Mouse (Mus musculus): ENCODE results near the gene B3gnt3. TPM values are rescaled to one million over a fixed set of nuclear protein-coding genes. Genes with fewer than 3 reads are reported as not detected.

The B3gnt3 gene
- polyA plus RNA-seq, 1 experiment = 5.2 TPM

DNA sequence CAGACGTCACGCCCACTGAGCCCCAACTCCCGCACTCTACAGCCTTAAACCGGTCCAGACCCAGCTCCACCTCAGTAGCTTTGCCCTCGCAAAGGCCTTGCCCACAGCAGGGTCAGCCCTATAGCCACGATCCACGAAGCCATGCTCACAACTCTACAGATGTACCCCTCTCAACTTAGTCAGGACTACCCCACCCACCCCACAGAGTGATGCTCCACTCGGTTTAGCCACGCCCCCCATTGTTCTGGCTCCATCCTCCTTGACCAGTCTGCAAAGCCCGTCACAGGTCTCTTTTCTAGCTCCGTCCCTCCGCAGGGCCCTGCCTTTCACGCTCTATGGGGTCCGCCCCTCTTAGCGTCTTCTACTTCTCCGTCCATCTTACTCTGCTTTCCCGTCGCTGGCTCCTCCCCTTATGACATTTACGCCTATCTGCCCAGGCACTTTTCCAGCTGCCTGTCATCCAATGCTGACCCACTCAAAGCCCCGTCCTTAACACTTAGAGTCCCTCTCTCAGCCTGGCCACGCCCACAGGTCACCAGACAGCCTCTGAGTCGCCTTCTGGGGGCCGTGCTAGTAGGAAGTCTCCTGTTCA is 15.3 kb downstream of the B3gnt3 start:
- peaks cover 33% of the 10 kb centered on the region for H3K36me3 ChIP-seq (ENCODE audit: control insufficient read depth, insufficient read depth, low read length)
- H3K4me1 ChIP-seq (ENCODE audit: control insufficient read depth, insufficient read depth, insufficient read length) = peaks cover 3% of the 10 kb centered on the region; the same call in 1 of the 2 replicates
- H3K27me3 ChIP-seq (ENCODE audit: control insufficient read depth, insufficient read depth, low read length) = no peaks in the 10 kb centered on the region
- no peak overlapping the region for H3K4me3 ChIP-seq (ENCODE audit: extremely low read depth, insufficient read depth, insufficient read length)
- WGBS = 89% methylated on average over 23 of the region's 23 CpGs
- TF ChIP-seq CTCF (IDR thresholded peaks at IDR 0.05; ENCODE audit: extremely low read depth, insufficient read depth, insufficient read length, insufficient replicate concordance) (no peak), POLR2A (IDR thresholded peaks at IDR 0.05; ENCODE audit: low read depth, low read length) (no peak)
- DNase-seq (ENCODE audit: low read depth in 1 of 2, low spot score in 2 of 2) = no peak
- no peak overlapping the region for H3K27ac ChIP-seq (ENCODE audit: insufficient read depth, low read length)

DNA sequence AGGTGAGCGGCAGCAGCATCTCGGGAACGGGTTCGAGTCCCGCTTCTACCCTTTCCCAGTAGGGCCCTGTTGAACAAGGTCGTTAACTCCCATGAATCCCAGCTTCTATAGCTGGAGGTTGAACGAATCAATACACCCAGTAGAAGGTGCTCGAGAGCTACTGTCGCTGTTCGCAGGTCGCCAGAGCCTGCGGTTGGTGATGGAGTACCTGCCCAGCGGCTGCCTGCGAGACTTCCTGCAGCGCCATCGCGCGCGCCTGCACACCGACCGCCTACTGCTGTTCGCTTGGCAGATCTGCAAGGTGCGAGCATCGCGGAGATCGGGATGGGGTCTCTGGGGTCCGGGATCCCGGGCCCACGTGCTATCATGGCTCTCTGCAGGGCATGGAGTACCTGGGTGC is 16.0 kb downstream of the B3gnt3 start:
- H3K36me3 ChIP-seq (ENCODE audit: control insufficient read depth, insufficient read depth, low read length) = peaks cover 38% of the 10 kb centered on the region
- H3K27ac ChIP-seq (ENCODE audit: insufficient read depth, low read length) = no peak overlapping the region
- no peaks in the 10 kb centered on the region for H3K27me3 ChIP-seq (ENCODE audit: control insufficient read depth, insufficient read depth, low read length)
- H3K4me3 ChIP-seq (ENCODE audit: extremely low read depth, insufficient read depth, insufficient read length) = no peak overlapping the region
- peaks cover 3% of the 10 kb centered on the region; the same call in 1 of the 2 replicates for H3K4me1 ChIP-seq (ENCODE audit: control insufficient read depth, insufficient read depth, insufficient read length)
- DNase-seq (ENCODE audit: low read depth in 1 of 2, low spot score in 2 of 2) = no peak
- 95% methylated on average over 29 of the region's 29 CpGs for WGBS
- TF ChIP-seq POLR2A (IDR thresholded peaks at IDR 0.05; ENCODE audit: low read depth, low read length) (no peak), CTCF (IDR thresholded peaks at IDR 0.05; ENCODE audit: extremely low read depth, insufficient read depth, insufficient read length, insufficient replicate concordance) (no peak)

DNA sequence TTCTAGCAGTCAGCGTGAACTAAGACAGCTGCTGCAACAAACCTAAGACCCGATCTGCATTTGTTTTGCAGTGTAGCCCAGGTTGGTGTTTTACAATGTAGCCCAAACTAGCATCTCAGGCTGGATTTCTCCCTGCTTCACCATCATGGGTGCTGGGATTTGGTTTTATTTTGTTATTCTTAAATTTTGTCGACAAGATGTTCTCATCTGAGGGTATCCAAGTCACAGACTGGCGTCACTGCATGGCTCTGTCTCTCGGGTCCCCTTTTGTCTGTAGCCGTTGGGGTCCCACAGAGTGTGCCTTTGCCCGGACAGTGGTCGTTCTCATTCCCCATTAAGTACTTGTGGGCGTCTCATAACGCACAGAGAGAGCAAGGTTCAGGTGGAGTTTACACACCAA is 16.9 kb downstream of the B3gnt3 start:
- no peak overlapping the region for H3K27ac ChIP-seq (ENCODE audit: insufficient read depth, low read length)
- H3K36me3 ChIP-seq (ENCODE audit: control insufficient read depth, insufficient read depth, low read length) = peaks cover 44% of the 10 kb centered on the region
- no peaks in the 10 kb centered on the region for H3K27me3 ChIP-seq (ENCODE audit: control insufficient read depth, insufficient read depth, low read length)
- WGBS = 90% methylated on average over 10 of the region's 10 CpGs
- TF ChIP-seq POLR2A (IDR thresholded peaks at IDR 0.05; ENCODE audit: low read depth, low read length) = no peak
- TF ChIP-seq CTCF (IDR thresholded peaks at IDR 0.05; ENCODE audit: extremely low read depth, insufficient read depth, insufficient read length, insufficient replicate concordance) = no peak
- peaks cover 3% of the 10 kb centered on the region; the same call in 1 of the 2 replicates for H3K4me1 ChIP-seq (ENCODE audit: control insufficient read depth, insufficient read depth, insufficient read length)
- no peak overlapping the region for H3K4me3 ChIP-seq (ENCODE audit: extremely low read depth, insufficient read depth, insufficient read length)
- no peak for DNase-seq (ENCODE audit: low read depth in 1 of 2, low spot score in 2 of 2)

- no peak for DNase-seq (ENCODE audit: low read depth in 1 of 2, low spot score in 2 of 2)
- TF ChIP-seq CTCF (IDR thresholded peaks at IDR 0.05; ENCODE audit: extremely low read depth, insufficient read depth, insufficient read length, insufficient replicate concordance) (no peak), POLR2A (IDR thresholded peaks at IDR 0.05; ENCODE audit: low read depth, low read length) (no peak)
- Histone ChIP-seq H3K4me1 (ENCODE audit: control insufficient read depth, insufficient read depth, insufficient read length) (peaks cover 4% of the 10 kb centered on the region), H3K27me3 (ENCODE audit: control insufficient read depth, insufficient read depth, low read length) (no peaks in the 10 kb centered on the region), H3K27ac (ENCODE audit: insufficient read depth, low read length) (no peak overlapping the region), H3K4me3 (ENCODE audit: extremely low read depth, insufficient read depth, insufficient read length) (no peak overlapping the region), H3K36me3 (ENCODE audit: control insufficient read depth, insufficient read depth, low read length) (peaks cover 51% of the 10 kb centered on the region)
- 95% methylated on average over 12 of the region's 12 CpGs for WGBS
Observed at GRCm38 (mm10) chr8:71682832-71683231, 18.8 kb downstream of the B3gnt3 start.

- TF ChIP-seq CTCF (IDR thresholded peaks at IDR 0.05; ENCODE audit: extremely low read depth, insufficient read depth, insufficient read length, insufficient replicate concordance) = no peak
- no peak for TF ChIP-seq POLR2A (IDR thresholded peaks at IDR 0.05; ENCODE audit: low read depth, low read length)
- H3K4me1 ChIP-seq (ENCODE audit: control insufficient read depth, insufficient read depth, insufficient read length) = peaks cover 10% of the 10 kb centered on the region
- no peaks in the 10 kb centered on the region for H3K27me3 ChIP-seq (ENCODE audit: control insufficient read depth, insufficient read depth, low read length)
- H3K27ac ChIP-seq (ENCODE audit: insufficient read depth, low read length) = no peak overlapping the region
- 90% methylated on average over 18 of the region's 18 CpGs for WGBS
- H3K36me3 ChIP-seq (ENCODE audit: control insufficient read depth, insufficient read depth, low read length) = peaks cover 51% of the 10 kb centered on the region
- H3K4me3 ChIP-seq (ENCODE audit: extremely low read depth, insufficient read depth, insufficient read length) = no peak overlapping the region
- DNase-seq (ENCODE audit: low read depth in 1 of 2, low spot score in 2 of 2) = no peak
Observed at GRCm38 (mm10) chr8:71681369-71681915, 20.1 kb downstream of the B3gnt3 start.

- TF ChIP-seq CTCF (IDR thresholded peaks at IDR 0.05; ENCODE audit: extremely low read depth, insufficient read depth, insufficient read length, insufficient replicate concordance) (no peak), POLR2A (IDR thresholded peaks at IDR 0.05; ENCODE audit: low read depth, low read length) (no peak)
- H3K36me3 ChIP-seq (ENCODE audit: control insufficient read depth, insufficient read depth, low read length) = peaks cover 41% of the 10 kb centered on the region
- peaks cover 14% of the 10 kb centered on the region for H3K4me1 ChIP-seq (ENCODE audit: control insufficient read depth, insufficient read depth, insufficient read length)
- no peaks in the 10 kb centered on the region for H3K27me3 ChIP-seq (ENCODE audit: control insufficient read depth, insufficient read depth, low read length)
- no peak overlapping the region for H3K27ac ChIP-seq (ENCODE audit: insufficient read depth, low read length)
- no peak for DNase-seq (ENCODE audit: low read depth in 1 of 2, low spot score in 2 of 2)
- WGBS = 92% methylated on average over 21 of the region's 21 CpGs
- H3K4me3 ChIP-seq (ENCODE audit: extremely low read depth, insufficient read depth, insufficient read length) = no peak overlapping the region
Observed at GRCm38 (mm10) chr8:71680471-71680870, 21.1 kb downstream of the B3gnt3 start.

DNA sequence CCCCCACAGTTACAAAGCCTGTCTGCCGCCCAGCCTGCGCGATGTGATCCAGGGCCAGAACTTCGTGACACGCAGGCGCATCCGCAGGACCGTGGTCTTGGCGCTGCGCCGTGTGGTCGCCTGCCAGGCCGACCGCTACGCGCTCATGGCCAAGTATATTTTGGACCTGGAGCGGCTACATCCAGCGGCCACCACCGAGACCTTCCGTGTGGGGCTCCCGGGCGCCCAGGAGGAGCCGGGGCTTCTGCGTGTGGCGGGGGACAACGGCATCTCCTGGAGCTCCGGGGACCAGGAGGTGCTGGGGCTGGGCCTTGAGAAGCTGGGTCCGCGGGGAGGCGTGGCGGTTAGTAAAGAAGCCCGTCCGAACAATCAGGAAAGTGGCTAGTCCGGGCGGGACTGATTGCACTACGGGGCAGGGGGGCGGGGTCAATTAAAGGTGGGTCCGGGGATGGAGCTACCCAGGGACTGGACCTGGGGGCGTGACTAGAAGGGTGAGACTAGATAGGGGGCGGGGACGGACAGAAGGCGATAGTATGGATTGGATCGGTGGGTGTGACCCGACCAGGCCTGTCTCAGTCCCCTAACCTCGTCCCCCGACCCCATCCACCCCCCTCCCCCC is 21.9 kb downstream of the B3gnt3 start:
- WGBS = 94% methylated on average over 46 of the region's 46 CpGs

More for the DNA sequence above, 21.9 kb downstream of the B3gnt3 start:
- DNase-seq (ENCODE audit: low read depth in 1 of 2, low spot score in 2 of 2) = no peak
- Histone ChIP-seq H3K27ac (ENCODE audit: insufficient read depth, low read length) (no peak overlapping the region), H3K36me3 (ENCODE audit: control insufficient read depth, insufficient read depth, low read length) (peaks cover 39% of the 10 kb centered on the region), H3K27me3 (ENCODE audit: control insufficient read depth, insufficient read depth, low read length) (no peaks in the 10 kb centered on the region), H3K4me3 (ENCODE audit: extremely low read depth, insufficient read depth, insufficient read length) (no peak overlapping the region), H3K4me1 (ENCODE audit: control insufficient read depth, insufficient read depth, insufficient read length) (peaks cover 15% of the 10 kb centered on the region)
- TF ChIP-seq POLR2A (IDR thresholded peaks at IDR 0.05; ENCODE audit: low read depth, low read length) (no peak), CTCF (IDR thresholded peaks at IDR 0.05; ENCODE audit: extremely low read depth, insufficient read depth, insufficient read length, insufficient replicate concordance) (no peak)

All from spleen, adult 2 months (tissue).